Mouse (Mus musculus) gastrocnemius, postnatal 4 days (tissue): ENCODE results near the gene Ace2. TPM values are rescaled to one million over a fixed set of nuclear protein-coding genes. Genes with fewer than 3 reads are reported as not detected.

Experiments
- DNase-seq, 2 experiments: peaks; one replicate each; pipeline ENCODE4 v3.0.0; 2021 to 2022; ENCODE audit warnings: low spot score in 2 of 2, mixed read lengths in 2 of 2
- total RNA-seq, 2 experiments: library from RNA; stranded (reverse); gene quantifications; 2 replicates each; pipeline ENCODE4 v1.2.3; 2021

Gene Ace2
- total RNA-seq, 2 experiments from 2014 or later, result 0.54 TPM

- no peak for DNase-seq
These were observed 39.7 kb downstream of the Ace2 start for GRCm38 (mm10) chrX:164178856-164179255.

GRCm38 (mm10) chrX:164179746-164180145 lies 40.6 kb downstream of the Ace2 start:
- DNase-seq, result peak in 1 of 2 experiments; percentile 14

GRCm38 (mm10) chrX:164183844-164184243 lies 44.7 kb downstream of the Ace2 start:
- peak in 1 of 2 experiments; percentile 7 for DNase-seq

DNA sequence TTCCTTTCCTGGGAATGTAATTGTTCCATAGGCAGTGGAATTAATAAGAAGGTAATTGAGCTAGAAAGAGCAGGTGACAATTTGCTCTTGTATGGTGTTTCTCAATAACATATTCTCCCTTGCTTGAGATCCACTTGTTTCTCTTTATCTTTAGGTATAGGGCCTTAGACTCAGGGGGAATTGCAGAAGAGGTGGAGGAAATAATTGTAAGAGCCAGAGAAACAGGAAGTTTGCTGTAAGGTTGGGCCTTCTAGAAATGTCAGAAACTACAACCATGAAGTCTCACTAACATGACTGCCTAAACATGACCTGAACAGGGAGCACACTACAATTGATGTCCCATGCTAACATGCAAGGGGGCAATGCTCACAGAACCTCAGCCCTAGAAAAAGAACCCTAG lies 50.7 kb downstream of the Ace2 start:
- no peak for DNase-seq

DNA sequence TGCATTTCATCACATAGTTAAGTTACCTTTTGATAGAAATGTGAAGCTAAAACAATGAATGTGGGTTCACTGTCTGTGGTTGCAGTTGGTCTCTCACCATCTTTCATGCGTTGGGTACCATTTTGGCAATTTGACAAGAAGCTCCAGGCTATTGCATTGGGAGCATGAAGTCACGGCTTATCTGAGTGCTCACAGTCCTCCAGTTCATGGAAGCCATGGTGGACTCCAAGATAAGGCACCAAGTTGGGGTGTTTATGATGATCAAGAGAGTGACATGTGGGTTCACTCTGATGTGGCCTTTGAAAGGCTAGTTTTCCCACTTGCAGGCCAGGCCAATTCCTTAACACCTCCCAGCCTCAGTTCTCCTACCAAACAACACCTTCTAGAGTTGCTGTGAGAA lies 58.5 kb downstream of the Ace2 start:
- no peak for DNase-seq

DNA sequence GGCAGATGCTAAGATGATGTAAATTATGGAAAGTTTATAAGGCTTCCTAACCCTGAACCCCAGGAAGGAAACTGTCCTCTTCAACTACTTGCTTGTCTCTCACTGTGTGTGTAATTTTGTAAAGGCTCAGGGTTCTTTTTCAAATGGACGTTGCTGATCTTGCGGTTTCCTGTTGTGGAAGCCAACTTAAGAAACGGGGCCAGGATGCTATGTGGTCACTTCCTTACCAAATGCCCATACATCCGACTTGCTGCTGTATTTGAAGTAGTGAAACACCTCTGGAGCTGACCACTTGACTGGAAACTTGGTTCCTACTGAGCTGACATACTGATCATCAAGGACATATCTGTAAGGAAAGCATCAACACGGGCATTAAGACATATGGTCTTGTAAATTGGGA lies 61.4 kb downstream of the Ace2 start:
- DNase-seq, result no peak

- DNase-seq, result no peak
These were observed 82.9 kb downstream of the Ace2 start for GRCm38 (mm10) chrX:164221989-164222388.

DNA sequence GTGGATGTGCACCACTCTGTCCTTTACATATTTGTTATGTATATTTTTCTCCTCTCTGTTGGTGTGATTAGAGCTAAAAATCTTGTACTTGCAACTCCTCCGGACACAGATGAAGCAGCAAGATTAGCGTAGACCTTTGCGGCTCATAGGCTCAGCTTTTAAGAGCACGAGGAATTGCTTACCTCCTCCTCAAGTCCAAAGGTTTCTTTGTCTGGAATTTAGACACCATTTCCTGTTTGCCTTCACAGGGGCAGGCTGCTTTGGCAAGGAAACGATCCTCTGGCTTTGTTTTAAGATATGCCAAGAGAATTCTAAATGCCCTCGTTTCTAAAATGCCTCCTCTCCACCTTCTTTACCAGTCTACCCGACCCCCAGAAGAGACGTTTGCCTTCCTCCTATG lies 94.2 kb downstream of the Ace2 start:
- DNase-seq, result no peak

Other genes with a start within 250 kb of the Ace2 start
- gene Ap1s2, start 230.3 kb upstream of the Ace2 start, total RNA-seq, result 10 to 100 TPM; 20.8 to 29.0 TPM
- 10 to 100 TPM; 15.4 to 27.5 TPM for gene Zrsr2, start 180.7 kb upstream of the Ace2 start, total RNA-seq
- 1 to 10 TPM; 1.9 to 2.0 TPM for gene Car5b, start 111.3 kb upstream of the Ace2 start, total RNA-seq
- gene Siah1b, start 62.8 kb upstream of the Ace2 start, total RNA-seq, result 1 to 10 TPM; 7.2 to 9.2 TPM
- gene Cltrn, start 50.5 kb upstream of the Ace2 start, total RNA-seq, result not detected
- gene Bmx, start 118.9 kb downstream of the Ace2 start, total RNA-seq, result 1 to 10 TPM in 1 of 2 experiments, under 1 TPM in 1; 0.88 to 1.2 TPM
- gene Pir, start 130.0 kb downstream of the Ace2 start, total RNA-seq, result 1 to 10 TPM; 2.6 to 3.7 TPM
- gene Vegfd, start 234.0 kb downstream of the Ace2 start, total RNA-seq, result 1 to 10 TPM; 2.7 to 3.9 TPM